Mouse (Mus musculus): ENCODE data around the gene Metap2. TPM values are rescaled to one million over a fixed set of nuclear protein-coding genes. Genes with fewer than 3 reads are reported as not detected.
"Not testable (repeated sequence)": the region's sequence is repeated elsewhere in the genome, so short reads cannot be mapped to it uniquely, and the experiment has no call there.

Gene Metap2
- polyA plus RNA-seq, 1 experiment from 2014 or later = 182 TPM

DNA sequence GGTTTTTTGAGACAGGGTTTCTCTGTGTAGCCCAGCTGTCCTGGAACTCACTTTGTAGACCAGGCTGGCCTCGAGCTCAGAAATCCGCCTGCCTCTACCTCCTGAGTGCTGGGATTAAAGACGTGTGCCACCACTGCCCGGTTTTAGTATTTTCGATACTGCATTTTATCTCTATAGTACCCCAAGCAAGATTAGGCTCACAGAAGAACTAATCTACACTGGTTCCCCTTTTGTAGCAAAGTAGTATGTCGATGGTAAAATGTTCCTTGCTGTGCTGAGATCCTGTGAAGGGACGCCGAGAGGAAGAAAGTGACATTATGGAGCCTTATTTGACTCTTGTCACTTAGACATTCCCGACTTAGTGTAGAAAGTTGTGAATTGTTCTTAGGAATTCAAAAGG, 41.8 kb downstream of the Metap2 start:
- no peak for ATAC-seq (ENCODE audit: low read depth)
- Histone ChIP-seq H3K4me1 (ENCODE audit: control insufficient read depth, insufficient read depth, low read length) (no peaks in the 10 kb centered on the region), H3K9ac (ENCODE audit: low read depth, low read length) (no peak overlapping the region), H3K4me2 (ENCODE audit: low read depth, low read length) (no peak overlapping the region), H3K4me3 (ENCODE audit: low read depth, low read length) (no peak overlapping the region), H3K36me3 (ENCODE audit: control insufficient read depth, insufficient read depth, low read length) (peaks cover 14% of the 10 kb centered on the region), H3K27me3 (replicated peaks; ENCODE audit: control insufficient read depth, insufficient read depth, low read length) (no peaks in the 10 kb centered on the region), H3K9me3 (ENCODE audit: control insufficient read depth, low read length) (no peaks in the 10 kb centered on the region), H3K27ac (replicated peaks; ENCODE audit: low read depth, low read length) (no peak overlapping the region)
- 90% methylated on average over 9 of the region's 9 CpGs for WGBS
- no peak for DNase-seq (ENCODE audit: low spot score)

DNA sequence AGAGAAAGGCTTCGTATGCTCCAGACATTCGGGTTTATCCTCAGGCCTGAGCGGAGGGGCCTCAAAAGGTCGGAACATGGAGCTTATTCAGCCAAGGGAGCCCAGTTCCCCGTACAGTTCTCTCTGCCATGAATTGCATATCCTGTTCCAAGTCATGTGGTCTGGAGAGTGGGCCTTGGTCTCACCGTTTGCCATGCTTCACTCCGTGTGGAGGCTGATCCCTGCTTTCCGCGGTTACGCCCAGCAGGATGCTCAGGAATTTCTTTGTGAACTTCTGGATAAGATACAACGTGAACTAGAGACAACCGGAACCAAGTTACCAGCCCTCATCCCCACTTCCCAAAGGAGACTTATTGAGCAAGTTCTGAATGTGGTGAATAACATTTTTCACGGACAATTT, 50.2 kb downstream of the Metap2 start:
- H3K27me3 ChIP-seq (replicated peaks; ENCODE audit: control insufficient read depth, insufficient read depth, low read length) = no peaks in the 10 kb centered on the region
- H3K36me3 ChIP-seq (ENCODE audit: control insufficient read depth, insufficient read depth, low read length) = 0 out of 2 replicates have a peak, but pooled peaks cover 4% of the 10 kb centered on the region
- ATAC-seq (ENCODE audit: low read depth) (no peak), DNase-seq (ENCODE audit: low spot score) (no peak)
- no peak overlapping the region for H3K4me2 ChIP-seq (ENCODE audit: low read depth, low read length)
- H3K27ac ChIP-seq (replicated peaks; ENCODE audit: low read depth, low read length) = no peak overlapping the region
- H3K4me3 ChIP-seq (ENCODE audit: low read depth, low read length) = no peak overlapping the region
- 92% methylated on average over 13 of the region's 13 CpGs for WGBS
- H3K9ac ChIP-seq (ENCODE audit: low read depth, low read length) = no peak overlapping the region
- no peaks in the 10 kb centered on the region for H3K4me1 ChIP-seq (ENCODE audit: control insufficient read depth, insufficient read depth, low read length)
- peaks cover 19% of the 10 kb centered on the region; the same call in 1 of the 2 replicates for H3K9me3 ChIP-seq (ENCODE audit: control insufficient read depth, low read length)

DNA sequence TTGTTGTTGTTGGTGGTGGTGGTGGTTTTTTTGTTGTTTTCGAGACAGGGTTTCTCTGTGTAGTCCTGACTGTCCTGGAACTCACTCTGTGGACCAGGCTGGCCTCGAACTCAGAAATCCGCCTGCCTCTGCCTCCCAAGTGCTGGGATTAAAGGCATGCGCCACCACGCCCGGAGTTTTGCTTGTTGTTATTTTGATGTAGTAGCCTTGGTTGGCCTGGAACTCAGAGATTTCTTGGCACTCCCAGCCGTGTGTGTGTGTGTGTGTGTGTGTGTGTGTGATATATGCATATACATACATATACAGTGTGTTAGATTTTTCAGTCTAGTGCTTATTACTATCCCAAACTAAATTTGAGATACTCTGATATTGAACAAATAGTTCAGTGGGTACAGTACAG, 61.8 kb downstream of the Metap2 start:
- not testable (repeated sequence) for H3K4me1 ChIP-seq (ENCODE audit: control insufficient read depth, insufficient read depth, low read length); H3K4me2 ChIP-seq (ENCODE audit: low read depth, low read length); H3K27ac ChIP-seq (replicated peaks; ENCODE audit: low read depth, low read length); H3K4me3 ChIP-seq (ENCODE audit: low read depth, low read length); ATAC-seq (ENCODE audit: low read depth); DNase-seq (ENCODE audit: low spot score); H3K9ac ChIP-seq (ENCODE audit: low read depth, low read length); H3K36me3 ChIP-seq (ENCODE audit: control insufficient read depth, insufficient read depth, low read length); H3K9me3 ChIP-seq (ENCODE audit: control insufficient read depth, low read length)
- 91% methylated on average over 7 of the region's 7 CpGs for WGBS
- peaks cover 47% of the 10 kb centered on the region for H3K27me3 ChIP-seq (replicated peaks; ENCODE audit: control insufficient read depth, insufficient read depth, low read length)

DNA sequence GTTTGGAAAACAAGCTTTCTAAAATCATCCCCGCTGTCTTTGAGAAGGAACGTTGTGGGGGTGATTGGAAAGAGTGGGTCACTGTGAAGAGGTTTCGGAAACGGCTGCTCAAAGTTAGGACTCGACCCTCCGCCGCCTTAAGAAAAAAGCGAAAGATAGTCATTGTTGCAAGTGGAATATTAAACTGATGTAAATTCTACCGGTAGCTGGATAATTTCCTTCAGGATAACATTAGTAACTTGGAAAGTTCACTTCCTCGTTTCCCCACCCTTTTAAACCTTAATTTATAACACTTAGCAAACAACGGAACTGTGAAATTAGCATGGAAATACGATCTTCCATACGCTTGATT, 62.5 kb downstream of the Metap2 start:
- peaks cover 50% of the 10 kb centered on the region for H3K27me3 ChIP-seq (replicated peaks; ENCODE audit: control insufficient read depth, insufficient read depth, low read length)
- no peak for ATAC-seq (ENCODE audit: low read depth)

DNA sequence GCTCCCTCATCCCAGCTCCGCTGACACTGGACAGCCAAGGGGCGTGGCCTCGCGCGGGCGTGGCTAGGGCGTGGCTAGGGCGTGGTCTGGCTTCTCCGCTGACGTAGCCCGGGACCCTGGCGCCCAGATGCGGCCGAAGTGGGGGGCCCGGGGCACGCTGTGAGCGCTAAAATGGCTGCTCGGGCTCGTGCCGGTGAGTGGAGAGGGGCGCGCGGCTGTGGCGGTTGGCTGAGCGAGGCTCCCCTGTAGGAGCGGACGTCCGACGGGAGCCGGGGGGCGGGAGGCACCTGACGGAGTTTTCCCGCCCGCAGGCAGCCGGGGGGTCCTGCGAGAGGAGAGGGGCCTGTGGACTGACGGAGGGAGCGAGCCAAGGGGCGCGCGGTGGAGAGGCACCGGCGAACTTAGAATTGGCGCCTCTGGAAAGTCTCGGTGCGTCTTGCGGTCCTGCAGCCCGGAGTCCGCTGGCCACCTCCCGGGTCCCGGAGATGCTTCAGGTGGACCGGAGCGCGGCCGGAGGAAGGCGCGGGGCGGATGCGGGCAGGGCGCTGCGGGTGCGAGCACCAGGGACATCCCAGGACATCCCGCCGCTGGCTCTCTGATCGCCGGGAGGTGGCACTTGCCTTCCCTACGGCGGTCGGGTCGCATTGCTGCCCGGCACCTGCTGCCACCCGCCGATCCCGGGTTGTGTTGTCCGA, 63.0 kb downstream of the Metap2 start:
- Histone ChIP-seq H3K27me3 (replicated peaks; ENCODE audit: control insufficient read depth, insufficient read depth, low read length) (peaks cover 50% of the 10 kb centered on the region), H3K36me3 (ENCODE audit: control insufficient read depth, insufficient read depth, low read length) (no peaks in the 10 kb centered on the region), H3K9me3 (ENCODE audit: control insufficient read depth, low read length) (no peaks in the 10 kb centered on the region), H3K4me2 (ENCODE audit: low read depth, low read length) (peak overlapping the region; percentile 98), H3K4me3 (ENCODE audit: low read depth, low read length) (peak overlapping the region; percentile 70), H3K27ac (replicated peaks; ENCODE audit: low read depth, low read length) (no peak overlapping the region), H3K4me1 (ENCODE audit: control insufficient read depth, insufficient read depth, low read length) (peaks cover 9% of the 10 kb centered on the region; the same call in 1 of the 2 replicates), H3K9ac (ENCODE audit: low read depth, low read length) (peak overlapping the region; percentile 63)
- under 1% methylated on average over 51 of the region's 75 CpGs for WGBS
- peak; percentile 84 for DNase-seq (ENCODE audit: low spot score)
- ATAC-seq (ENCODE audit: low read depth) = peak; percentile 87

More for the DNA sequence above, 62.5 kb downstream of the Metap2 start:
- H3K4me3 ChIP-seq (ENCODE audit: low read depth, low read length) = peak overlapping the region; percentile 70
- H3K4me2 ChIP-seq (ENCODE audit: low read depth, low read length) = peak overlapping the region; percentile 98
- no peaks in the 10 kb centered on the region for H3K36me3 ChIP-seq (ENCODE audit: control insufficient read depth, insufficient read depth, low read length)
- H3K9me3 ChIP-seq (ENCODE audit: control insufficient read depth, low read length) = no peaks in the 10 kb centered on the region
- H3K9ac ChIP-seq (ENCODE audit: low read depth, low read length) = peak overlapping the region; percentile 63
- 4% methylated on average over 13 of the region's 13 CpGs for WGBS
- no peak overlapping the region for H3K27ac ChIP-seq (replicated peaks; ENCODE audit: low read depth, low read length)
- H3K4me1 ChIP-seq (ENCODE audit: control insufficient read depth, insufficient read depth, low read length) = peaks cover 9% of the 10 kb centered on the region; the same call in 1 of the 2 replicates
- no peak for DNase-seq (ENCODE audit: low spot score)

DNA sequence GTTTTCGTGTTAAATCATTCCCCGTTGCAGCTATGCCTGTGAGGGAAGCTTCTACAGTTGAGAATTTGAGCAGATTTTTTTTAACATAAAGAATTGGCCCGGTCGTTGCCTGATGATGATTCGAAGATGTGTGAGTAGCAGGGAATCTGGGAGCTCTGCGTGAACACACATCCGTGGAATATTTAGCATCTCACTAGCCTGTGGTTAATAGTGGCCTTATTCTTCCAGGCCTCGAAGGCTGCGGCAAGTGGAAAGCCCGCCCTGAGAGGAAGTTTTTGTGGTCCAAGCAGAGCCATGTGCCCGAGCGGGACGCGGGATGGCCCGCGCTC, 63.6 kb downstream of the Metap2 start:
- Histone ChIP-seq H3K9ac (ENCODE audit: low read depth, low read length) (peak overlapping the region; percentile 63; the same call in 1 of the 2 replicates), H3K27ac (replicated peaks; ENCODE audit: low read depth, low read length) (no peak overlapping the region), H3K4me1 (ENCODE audit: control insufficient read depth, insufficient read depth, low read length) (peaks cover 9% of the 10 kb centered on the region; the same call in 1 of the 2 replicates), H3K36me3 (ENCODE audit: control insufficient read depth, insufficient read depth, low read length) (no peaks in the 10 kb centered on the region), H3K4me3 (ENCODE audit: low read depth, low read length) (peak overlapping the region; percentile 70), H3K9me3 (ENCODE audit: control insufficient read depth, low read length) (no peaks in the 10 kb centered on the region), H3K27me3 (replicated peaks; ENCODE audit: control insufficient read depth, insufficient read depth, low read length) (peaks cover 50% of the 10 kb centered on the region), H3K4me2 (ENCODE audit: low read depth, low read length) (peak overlapping the region; percentile 98)
- DNase-seq (ENCODE audit: low spot score) (peak; percentile 19), ATAC-seq (ENCODE audit: low read depth) (0 out of 2 replicates have a peak, but pooled peaks have one; percentile 3)
- WGBS = 2% methylated on average over 16 of the region's 16 CpGs

DNA sequence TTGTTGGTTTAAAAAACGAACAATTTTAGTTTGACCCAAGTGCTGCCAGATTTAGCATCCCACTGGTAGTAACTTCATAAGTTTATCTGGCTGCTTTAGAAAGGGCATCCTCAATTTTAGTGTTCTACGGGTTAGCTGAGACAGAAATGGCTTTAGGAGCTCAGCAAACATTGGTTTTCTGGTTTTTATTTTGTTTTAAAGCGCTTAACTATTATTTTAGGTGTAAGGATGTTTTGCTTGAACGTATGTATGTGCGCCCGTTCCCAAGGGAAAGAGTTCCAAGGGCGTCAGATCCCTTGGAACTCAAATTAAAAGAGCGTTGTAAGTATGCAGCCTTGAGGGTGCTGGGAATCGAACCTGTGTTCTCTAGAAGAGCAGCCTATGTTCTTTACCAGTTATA, 64.1 kb downstream of the Metap2 start:
- H3K4me1 ChIP-seq (ENCODE audit: control insufficient read depth, insufficient read depth, low read length) = peaks cover 9% of the 10 kb centered on the region; the same call in 1 of the 2 replicates
- DNase-seq (ENCODE audit: low spot score) (no peak), ATAC-seq (ENCODE audit: low read depth) (no peak)
- no peaks in the 10 kb centered on the region for H3K9me3 ChIP-seq (ENCODE audit: control insufficient read depth, low read length)
- WGBS = 34% methylated on average over 9 of the region's 9 CpGs
- no peaks in the 10 kb centered on the region for H3K36me3 ChIP-seq (ENCODE audit: control insufficient read depth, insufficient read depth, low read length)
- no peak overlapping the region for H3K4me2 ChIP-seq (ENCODE audit: low read depth, low read length)
- peaks cover 50% of the 10 kb centered on the region for H3K27me3 ChIP-seq (replicated peaks; ENCODE audit: control insufficient read depth, insufficient read depth, low read length)
- H3K9ac ChIP-seq (ENCODE audit: low read depth, low read length) = no peak overlapping the region
- H3K27ac ChIP-seq (replicated peaks; ENCODE audit: low read depth, low read length) = no peak overlapping the region
- no peak overlapping the region for H3K4me3 ChIP-seq (ENCODE audit: low read depth, low read length)

DNA sequence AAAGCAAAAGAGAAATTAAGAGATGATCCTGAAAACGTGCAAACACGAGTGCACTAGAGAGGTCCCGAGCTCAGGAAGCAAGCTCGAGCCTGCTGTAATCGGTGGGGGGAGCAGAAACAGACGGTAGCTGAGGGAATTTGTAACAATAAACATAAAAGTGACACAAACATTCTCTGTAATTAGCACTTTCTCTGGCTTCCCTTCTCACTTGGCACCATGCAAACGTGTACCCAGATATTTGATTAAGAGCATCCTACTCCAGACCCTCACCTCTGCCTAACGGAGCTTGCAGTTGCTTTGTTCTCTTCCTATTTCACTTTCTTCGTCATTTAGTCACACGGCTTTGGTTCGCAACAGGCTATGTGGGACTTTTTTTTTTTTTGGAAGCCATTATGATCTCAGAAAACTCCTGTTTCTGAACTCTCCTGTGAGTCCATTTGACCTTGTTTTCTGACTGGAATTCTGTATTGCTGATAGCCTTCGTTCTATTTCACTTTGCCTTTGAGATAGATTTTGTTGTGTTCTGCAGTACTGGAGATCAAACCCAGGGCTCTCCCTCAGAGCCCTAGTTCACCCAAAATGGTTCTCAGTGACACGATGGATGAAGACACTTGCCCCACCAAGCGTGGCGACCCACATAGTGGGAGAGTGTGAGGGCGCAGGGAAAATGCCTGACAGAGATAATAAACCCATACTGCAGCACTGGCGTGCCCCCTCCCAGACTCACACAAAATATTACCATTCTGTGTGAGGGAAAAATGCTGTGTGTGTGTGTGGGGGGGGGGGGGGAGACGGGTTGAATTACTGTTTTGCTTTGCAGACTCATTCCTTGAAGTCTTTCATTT, 64.9 kb downstream of the Metap2 start:
- WGBS = 6% methylated on average over 18 of the region's 18 CpGs
- peak overlapping the region; percentile 12; the same call in 1 of the 2 replicates for H3K4me3 ChIP-seq (ENCODE audit: low read depth, low read length)
- peaks cover 50% of the 10 kb centered on the region for H3K27me3 ChIP-seq (replicated peaks; ENCODE audit: control insufficient read depth, insufficient read depth, low read length)
- H3K36me3 ChIP-seq (ENCODE audit: control insufficient read depth, insufficient read depth, low read length) = no peaks in the 10 kb centered on the region
- no peaks in the 10 kb centered on the region for H3K9me3 ChIP-seq (ENCODE audit: control insufficient read depth, low read length)
- peaks cover 9% of the 10 kb centered on the region; the same call in 1 of the 2 replicates for H3K4me1 ChIP-seq (ENCODE audit: control insufficient read depth, insufficient read depth, low read length)
- DNase-seq (ENCODE audit: low spot score) (no peak), ATAC-seq (ENCODE audit: low read depth) (no peak)
- H3K4me2 ChIP-seq (ENCODE audit: low read depth, low read length) = peak overlapping the region; percentile 15
- no peak overlapping the region for H3K9ac ChIP-seq (ENCODE audit: low read depth, low read length)
- no peak overlapping the region for H3K27ac ChIP-seq (replicated peaks; ENCODE audit: low read depth, low read length)

Data from embryonic facial prominence, embryonic 14.5 days (tissue).